Comparison of ENCODE assay signal across 16 mouse cellular contexts in the genomic region with DNA sequence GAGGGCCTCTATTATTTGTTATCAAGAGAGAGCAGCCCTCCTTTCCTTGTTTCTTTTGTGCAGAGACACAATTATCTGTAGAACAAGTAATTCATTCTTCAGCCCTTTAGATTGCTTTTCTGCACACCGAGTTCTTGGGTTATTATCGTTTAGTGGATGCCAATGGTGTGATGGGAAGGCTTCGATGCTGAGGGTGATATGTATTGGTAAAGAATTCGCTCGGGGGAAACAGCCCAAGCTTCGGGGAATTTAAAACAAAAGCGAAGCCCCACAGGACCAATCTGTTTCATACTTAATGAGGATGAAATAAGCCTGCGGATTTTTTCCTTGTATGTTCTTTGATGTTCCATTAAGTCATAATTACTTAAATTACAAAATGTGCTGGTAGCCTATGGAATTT.
DNase-seq lines count a peak whose midpoint lies in the region; ATAC-seq and TF ChIP-seq lines count a peak whose summit lies in the region.
"Had no signal": no experiment of that assay in that cellular context is flagged by ENCODE, and none has a peak within 500 bp of the region (broad histone marks: within the 10 kb centered on the region; RNA-seq: fewer than 3 reads in every experiment).

No protein-coding gene starts in this region.

- peak; percentile 12; the same call in 1 of the 2 replicates for ATAC-seq in hindbrain, embryonic 12.5 days (ENCODE audit: low FRiP score)
- ATAC-seq in midbrain, embryonic 13.5 days, result no peak
- no peak for ATAC-seq in heart, embryonic 12.5 days (ENCODE audit: insufficient number of reproducible peaks, low FRiP score)
- no peak for ATAC-seq in megakaryocyte progenitor cell, adult 5-6 weeks (replicated peaks; ENCODE audit: poor library complexity)
- ATAC-seq: liver, embryonic 12.5 days had no signal

- H3K4me2 ChIP-seq in hindbrain, embryonic 12.5 days (replicated peaks), result peak overlapping the region; percentile 42
- H3K4me2 ChIP-seq in midbrain, embryonic 13.5 days (replicated peaks), result peak overlapping the region; percentile 48
- no peak overlapping the region for H3K4me2 ChIP-seq in heart, embryonic 12.5 days
- H3K4me2 ChIP-seq: liver, embryonic 12.5 days had no signal

- no peak for DNase-seq in layer of hippocampus, adult 2 months (ENCODE audit: low spot score in 2 of 2)
- DNase-seq in layer of hippocampus, postnatal 10 days (ENCODE audit: low spot score in 2 of 2), result no peak
- peak; percentile 8 for DNase-seq in retina, embryonic 14.5 days (ENCODE audit: low spot score)
- no peak for DNase-seq in frontal cortex, adult 2 months (ENCODE audit: extremely low spot score in 1 of 2, low spot score in 1 of 2)
- DNase-seq: cerebellum, adult 11-12 months; gastrocnemius, postnatal 10 days; heart, postnatal 14 days; kidney, adult 18-20 months; kidney, postnatal 14 days; left cerebral cortex, postnatal 4 days had no signal

- peak overlapping the region; percentile 15 for H3K4me3 ChIP-seq in layer of hippocampus, adult 2 months
- H3K4me3 ChIP-seq in hindbrain, embryonic 12.5 days, result no peak overlapping the region
- H3K4me3 ChIP-seq in midbrain, embryonic 13.5 days (replicated peaks), result peak overlapping the region; percentile 20
- H3K4me3 ChIP-seq in heart, embryonic 12.5 days, result no peak overlapping the region
- H3K4me3 ChIP-seq: liver, embryonic 12.5 days; megakaryocyte, embryonic 14.5 days had no signal

- no peak overlapping the region for H3K9ac ChIP-seq in hindbrain, embryonic 12.5 days
- peak overlapping the region; percentile 48; the same call in 1 of the 2 replicates for H3K9ac ChIP-seq in midbrain, embryonic 13.5 days (replicated peaks)
- H3K9ac ChIP-seq in heart, embryonic 12.5 days, result no peak overlapping the region
- H3K9ac ChIP-seq: liver, embryonic 12.5 days had no signal

- WGBS in hindbrain, embryonic 12.5 days, result 43% methylated on average over 8 of the region's 8 CpGs
- 32% methylated on average over 8 of the region's 8 CpGs for WGBS in midbrain, embryonic 13.5 days
- WGBS in heart, embryonic 12.5 days, result 66% methylated on average over 8 of the region's 8 CpGs

- TF ChIP-seq CTCF in layer of hippocampus, adult 2 months (conservative IDR thresholded peaks at IDR 0.05), result no peak

- H3K9me3 ChIP-seq in hindbrain, embryonic 12.5 days (replicated peaks), result no peaks in the 10 kb centered on the region
- no peaks in the 10 kb centered on the region for H3K9me3 ChIP-seq in midbrain, embryonic 13.5 days
- H3K9me3 ChIP-seq in heart, embryonic 12.5 days (replicated peaks), result no peaks in the 10 kb centered on the region
- H3K9me3 ChIP-seq: liver, embryonic 12.5 days; megakaryocyte, embryonic 14.5 days had no signal

- H3K27me3 ChIP-seq in hindbrain, embryonic 12.5 days, result no peaks in the 10 kb centered on the region; the same call in 1 of the 2 replicates
- H3K27me3 ChIP-seq in midbrain, embryonic 13.5 days, result no peaks in the 10 kb centered on the region
- no peaks in the 10 kb centered on the region for H3K27me3 ChIP-seq in heart, embryonic 12.5 days (replicated peaks)
- H3K27me3 ChIP-seq: liver, embryonic 12.5 days; megakaryocyte, embryonic 14.5 days had no signal

- H3K36me3 ChIP-seq in hindbrain, embryonic 12.5 days, result no peaks in the 10 kb centered on the region
- no peaks in the 10 kb centered on the region for H3K36me3 ChIP-seq in midbrain, embryonic 13.5 days
- H3K36me3 ChIP-seq in heart, embryonic 12.5 days, result no peaks in the 10 kb centered on the region
- H3K36me3 ChIP-seq: liver, embryonic 12.5 days had no signal

- peaks cover 15% of the 10 kb centered on the region for H3K4me1 ChIP-seq in hindbrain, embryonic 12.5 days
- peaks cover 22% of the 10 kb centered on the region for H3K4me1 ChIP-seq in midbrain, embryonic 13.5 days (replicated peaks)
- no peaks in the 10 kb centered on the region for H3K4me1 ChIP-seq in heart, embryonic 12.5 days (replicated peaks)
- H3K4me1 ChIP-seq: liver, embryonic 12.5 days had no signal

- no peak overlapping the region for H3K27ac ChIP-seq in layer of hippocampus, adult 2 months
- H3K27ac ChIP-seq in hindbrain, embryonic 12.5 days, result peak overlapping the region; percentile 31; the same call in 1 of the 2 replicates
- peak overlapping the region; percentile 66 for H3K27ac ChIP-seq in midbrain, embryonic 13.5 days
- H3K27ac ChIP-seq in heart, embryonic 12.5 days (ENCODE audit: poor library complexity, severe bottlenecking), result no peak overlapping the region
- H3K27ac ChIP-seq: liver, embryonic 12.5 days had no signal

Comparison
In these comparisons a context has a peak if more than half of its experiments do, and no peak if none do; other contexts are left out.
1. H3K27ac ChIP-seq: peak in hindbrain, embryonic 12.5 days (single experiment) and midbrain, embryonic 13.5 days (single experiment); none in layer of hippocampus, adult 2 months (single experiment) and heart, embryonic 12.5 days (single experiment).
2. H3K4me3 ChIP-seq: peak in layer of hippocampus, adult 2 months (single experiment) and midbrain, embryonic 13.5 days (single experiment); none in hindbrain, embryonic 12.5 days (single experiment) and heart, embryonic 12.5 days (single experiment).